Mouse (Mus musculus): Measurements from ENCODE around the gene Crygb. TPM values are rescaled to one million over a fixed set of nuclear protein-coding genes. Genes with fewer than 3 reads are reported as not detected.

The Crygb gene
- polyA plus RNA-seq (2012; fragmentation: generic; extraction: Trizol) = not detected

DNA sequence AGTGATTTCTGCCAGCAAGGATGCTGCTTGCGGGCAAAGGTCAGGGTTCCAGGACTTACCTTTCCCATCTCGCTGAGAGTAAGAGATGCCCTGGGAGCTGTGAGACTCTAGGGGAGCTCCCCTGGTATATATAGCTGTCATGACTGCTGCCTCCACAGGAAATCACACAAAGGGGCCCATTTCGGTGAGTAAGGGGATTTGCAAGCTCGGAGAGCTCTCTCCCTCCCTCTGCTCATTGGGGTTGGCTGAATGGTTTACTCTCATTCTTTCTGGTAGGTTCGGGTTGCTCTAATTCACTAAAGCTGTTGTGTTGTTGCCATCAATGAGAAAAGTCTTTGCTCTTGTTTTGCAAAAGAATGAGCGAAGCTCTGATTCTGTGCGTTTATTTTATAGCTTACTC, at the start of gene Crygb:
TSS of gene Crygb (minus strand) at position 101 of the 400 bp plus-strand sequence.

DNA sequence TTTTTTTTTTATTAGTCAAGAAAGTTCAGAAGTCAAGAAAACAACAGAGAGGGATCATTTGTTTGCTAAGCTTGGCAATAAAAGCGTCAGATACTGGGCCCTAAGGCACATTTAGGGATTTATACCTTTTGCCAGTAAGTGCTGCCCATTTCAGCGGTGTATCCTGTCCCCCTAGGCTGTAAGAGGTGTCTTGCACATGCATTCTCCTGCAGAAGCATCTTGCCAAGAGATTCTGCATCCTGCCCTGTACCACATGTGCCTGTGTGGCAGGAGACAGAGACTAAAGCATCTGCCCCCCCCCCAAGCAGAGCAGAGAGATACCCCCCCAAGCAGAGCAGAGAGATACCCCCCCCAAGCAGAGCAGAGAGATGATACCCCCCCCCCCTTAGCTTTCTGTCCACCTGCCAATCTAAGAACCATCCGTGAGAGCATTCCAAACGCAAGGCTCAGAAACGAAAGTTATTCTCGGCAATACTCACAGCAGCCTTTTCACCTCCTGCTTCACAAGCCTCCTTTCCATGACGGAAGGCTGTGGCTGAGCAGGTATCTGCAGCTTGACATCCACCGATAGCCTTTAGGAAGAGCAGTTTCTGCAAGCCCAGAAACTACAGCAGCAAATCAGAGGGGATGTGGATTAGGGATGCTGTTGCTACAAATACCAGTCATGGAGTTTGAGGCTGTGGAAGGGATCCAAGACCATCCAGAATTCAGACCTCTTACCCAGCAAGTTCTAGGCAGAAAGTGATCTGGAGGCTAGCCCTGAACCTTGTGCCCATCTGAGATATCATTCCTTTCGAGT, 40.7 kb upstream of the Crygb start, which contains the start of gene D630023F18Rik:
TSS of gene D630023F18Rik (minus strand) at position 641 of the 799 bp plus-strand sequence.

GRCm38 (mm10) chr1:65119438-65119837, 37.4 kb upstream of the Crygb start, which contains the start of gene Gm28845:
Gene Gm28845 (minus strand): TSS chr1:65119558.

GRCm38 (mm10) chr1:65103273-65103672, 21.2 kb upstream of the Crygb start, which contains the start of gene Cryga:
Gene Cryga (minus strand): TSS chr1:65103373.

GRCm38 (mm10) chr1:65073589-65073988, 8.5 kb downstream of the Crygb start, which contains the start of gene Crygc:
Gene Crygc (minus strand): TSS chr1:65073689.

GRCm38 (mm10) chr1:65063352-65063751, 18.7 kb downstream of the Crygb start, which contains the start of gene Crygd:
Gene Crygd (minus strand): TSS chr1:65063452.

DNA sequence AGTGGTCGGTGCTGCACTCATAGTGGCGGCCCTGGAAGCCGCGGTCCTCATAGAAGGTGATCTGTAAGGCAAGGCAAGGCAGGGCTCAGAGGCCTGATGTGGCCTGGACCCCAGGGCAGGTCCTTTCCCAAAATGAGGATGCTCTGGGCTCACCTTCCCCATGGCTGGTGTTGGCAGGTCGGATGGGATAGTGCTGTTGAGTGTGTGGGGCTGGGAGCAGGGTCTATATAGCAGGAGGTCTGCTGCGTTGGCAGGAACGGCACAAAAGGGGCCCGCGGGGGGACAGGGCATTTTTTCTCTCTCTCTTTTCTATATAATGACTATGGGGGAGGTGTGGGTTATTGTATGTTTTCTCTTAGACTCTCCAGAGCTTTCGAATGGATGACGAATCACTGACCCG, 31.1 kb downstream of the Crygb start, which contains the start of gene Cryge:
TSS of gene Cryge (minus strand) at position 198 of the 400 bp plus-strand sequence.

DNA sequence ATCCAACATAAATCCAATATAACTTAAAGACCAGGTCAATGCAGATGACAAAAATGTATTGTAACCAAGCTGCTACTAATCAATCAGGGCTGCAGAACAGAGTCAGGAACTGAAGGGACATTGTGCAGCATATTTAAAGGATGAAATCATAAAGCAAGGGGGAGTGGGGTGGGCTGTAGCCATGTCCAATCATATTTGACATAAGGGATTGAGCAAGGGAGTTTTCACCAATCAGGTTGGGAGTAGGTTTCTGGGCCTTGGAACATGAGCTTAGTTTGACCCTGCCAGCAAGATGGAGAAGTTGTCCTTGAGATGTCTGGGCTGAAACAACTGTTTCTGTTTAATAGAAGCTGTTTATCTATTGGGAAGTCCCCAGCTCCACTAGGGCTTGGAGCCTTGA, 49.4 kb downstream of the Crygb start, which contains the start of gene Akr1cl:
TSS of gene Akr1cl (minus strand) at position 119 of the 400 bp plus-strand sequence.

Other genes starting within 250 kb of the Crygb start
- 1 to 10 TPM in 1 of 2 experiments, under 1 TPM in 1; 0.29 to 1.4 TPM for gene Plekhm3, start 125.5 kb downstream of the Crygb start, polyA plus RNA-seq (2012; fragmentation: generic; extraction: Trizol)
- under 1 TPM in 1 of 2 experiments, not detected in 1; 0.24 TPM for gene Akr1cl, start 49.5 kb downstream of the Crygb start, polyA plus RNA-seq (2012; fragmentation: generic; extraction: Trizol)
- gene Cryge, start 31.1 kb downstream of the Crygb start, polyA plus RNA-seq (2012; fragmentation: generic; extraction: Trizol) = not detected
- not detected for gene Crygd, start 18.8 kb downstream of the Crygb start, polyA plus RNA-seq (2012; fragmentation: generic; extraction: Trizol)
- not detected for gene Crygc, start 8.6 kb downstream of the Crygb start, polyA plus RNA-seq (2012; fragmentation: generic; extraction: Trizol)
- gene Cryga, start 21.1 kb upstream of the Crygb start, polyA plus RNA-seq (2012; fragmentation: generic; extraction: Trizol) = under 1 TPM in 1 of 2 experiments, not detected in 1; 0.08 TPM
- gene Gm28845, start 37.3 kb upstream of the Crygb start, polyA plus RNA-seq (2012; fragmentation: generic; extraction: Trizol) = not detected
- under 1 TPM in 1 of 2 experiments, not detected in 1; 0.47 TPM for gene D630023F18Rik, start 40.9 kb upstream of the Crygb start, polyA plus RNA-seq (2012; fragmentation: generic; extraction: Trizol)
- gene Idh1, start 104.2 kb upstream of the Crygb start, polyA plus RNA-seq (2012; fragmentation: generic; extraction: Trizol) = 10 to 100 TPM in 1 of 2 experiments, 1 to 10 TPM in 1; 2.8 to 66.9 TPM
- gene Pikfyve, start 104.4 kb upstream of the Crygb start, polyA plus RNA-seq (2012; fragmentation: generic; extraction: Trizol) = 1 to 10 TPM in 1 of 2 experiments, under 1 TPM in 1; 0.34 to 1.7 TPM
- not detected for gene Pth2r, start 199.8 kb upstream of the Crygb start, polyA plus RNA-seq (2012; fragmentation: generic; extraction: Trizol)